Mouse (Mus musculus): ENCODE results near the gene Cnot10. TPM values are rescaled to one million over a fixed set of nuclear protein-coding genes. Genes with fewer than 3 reads are reported as not detected.
A peak's percentile ranks its signal among the peaks of the same experiment; 100 is the strongest.

Gene Cnot10
- polyA plus RNA-seq, 1 experiment from 2014 or later, result 54.0 TPM

DNA sequence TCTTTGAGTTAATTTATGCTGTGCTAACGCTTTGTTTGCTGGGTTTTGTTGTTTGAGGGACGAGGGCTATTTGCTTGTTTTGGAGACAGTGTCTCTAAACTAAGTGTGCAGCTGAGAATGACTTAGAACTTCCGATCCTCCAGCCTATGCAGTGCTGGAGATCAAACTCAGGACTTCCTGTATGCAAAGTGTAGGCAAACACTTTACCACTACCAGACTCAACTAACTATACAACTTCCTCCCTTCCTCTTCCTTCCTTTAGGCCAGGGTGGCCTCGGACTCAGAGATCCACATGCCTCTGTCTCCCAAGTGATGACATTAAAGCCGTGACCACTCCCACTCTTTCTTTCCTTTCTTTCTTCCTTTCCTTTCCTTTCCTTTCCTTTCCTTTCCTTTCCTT lies 66.5 kb downstream of the Cnot10 start:
- H3K4me3 ChIP-seq (ENCODE audit: low read depth, low read length), result no peak overlapping the region
- no peaks in the 10 kb centered on the region for H3K27me3 ChIP-seq (ENCODE audit: control insufficient read depth, insufficient read depth, low read depth, low read length)
- no peak overlapping the region for H3K27ac ChIP-seq (ENCODE audit: low read length)
- ATAC-seq, result no peak
- H3K9ac ChIP-seq (ENCODE audit: low read depth, low read length), result no peak overlapping the region
- H3K9me3 ChIP-seq (replicated peaks; ENCODE audit: control insufficient read depth, low read length, poor library complexity, severe bottlenecking), result no peaks in the 10 kb centered on the region
- 63% methylated on average over 5 of the region's 5 CpGs for WGBS
- H3K4me2 ChIP-seq (ENCODE audit: low read length), result no peak overlapping the region
- H3K36me3 ChIP-seq (ENCODE audit: control insufficient read depth, insufficient read depth, low read length), result no peaks in the 10 kb centered on the region
- no peaks in the 10 kb centered on the region for H3K4me1 ChIP-seq (ENCODE audit: control insufficient read depth, insufficient read depth, low read length)

DNA sequence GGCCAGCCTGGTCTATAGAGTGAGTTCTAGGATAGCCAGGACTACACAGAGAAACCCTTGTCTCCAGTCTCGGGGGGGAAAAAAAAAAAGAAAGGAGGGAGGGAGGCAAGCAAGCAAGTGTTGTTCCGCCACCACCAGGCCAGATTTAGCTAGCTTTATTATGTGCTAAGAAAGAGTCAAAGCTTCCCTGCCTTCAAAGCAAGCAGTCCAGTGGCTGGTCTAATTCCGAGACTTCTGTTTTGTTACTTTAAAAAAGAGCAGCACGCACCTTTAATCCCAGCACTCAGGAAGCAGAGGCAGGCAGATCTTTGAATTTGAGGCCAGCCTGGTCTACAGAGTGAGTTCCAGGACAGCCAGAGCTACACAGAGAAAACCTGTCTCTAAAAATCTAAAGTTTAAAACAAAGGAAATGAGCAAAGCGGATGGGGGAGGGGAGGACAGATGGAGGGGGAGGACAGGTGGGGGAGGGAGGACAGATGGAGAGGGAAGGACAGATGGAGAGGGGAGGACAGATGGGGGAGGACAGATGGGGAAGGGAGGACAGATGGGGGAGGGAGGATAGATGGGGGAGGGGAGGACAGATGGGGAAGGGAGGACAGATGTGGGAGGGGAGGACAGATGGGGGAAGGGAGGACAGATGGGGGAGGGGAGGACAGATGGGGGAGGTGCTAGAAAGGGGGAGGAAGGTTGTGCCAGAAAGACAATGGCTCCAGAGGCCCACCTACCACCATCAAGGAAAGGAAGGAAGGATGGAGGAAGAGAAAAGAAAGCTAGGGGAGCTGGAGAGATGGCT lies 71.1 kb downstream of the Cnot10 start:
- Histone ChIP-seq H3K27ac (ENCODE audit: low read length) (no peak overlapping the region), H3K36me3 (ENCODE audit: control insufficient read depth, insufficient read depth, low read length) (no peaks in the 10 kb centered on the region), H3K9me3 (replicated peaks; ENCODE audit: control insufficient read depth, low read length, poor library complexity, severe bottlenecking) (no peaks in the 10 kb centered on the region), H3K9ac (ENCODE audit: low read depth, low read length) (no peak overlapping the region), H3K27me3 (ENCODE audit: control insufficient read depth, insufficient read depth, low read depth, low read length) (peaks cover 4% of the 10 kb centered on the region), H3K4me3 (ENCODE audit: low read depth, low read length) (no peak overlapping the region), H3K4me1 (ENCODE audit: control insufficient read depth, insufficient read depth, low read length) (peaks cover 4% of the 10 kb centered on the region), H3K4me2 (ENCODE audit: low read length) (no peak overlapping the region)
- WGBS, result 93% methylated on average over 5 of the region's 5 CpGs
- no peak for ATAC-seq

GRCm38 (mm10) chr9:114564667-114565066 lies 75.3 kb downstream of the Cnot10 start:
- peaks cover 27% of the 10 kb centered on the region for H3K27me3 ChIP-seq (ENCODE audit: control insufficient read depth, insufficient read depth, low read depth, low read length)
- H3K4me1 ChIP-seq (ENCODE audit: control insufficient read depth, insufficient read depth, low read length), result peaks cover 22% of the 10 kb centered on the region
- H3K27ac ChIP-seq (ENCODE audit: low read length), result no peak overlapping the region
- no peak for ATAC-seq
- WGBS, result 2% methylated on average over 10 of the region's 10 CpGs
- H3K9me3 ChIP-seq (replicated peaks; ENCODE audit: control insufficient read depth, low read length, poor library complexity, severe bottlenecking), result no peaks in the 10 kb centered on the region
- H3K36me3 ChIP-seq (ENCODE audit: control insufficient read depth, insufficient read depth, low read length), result no peaks in the 10 kb centered on the region
- H3K4me2 ChIP-seq (ENCODE audit: low read length), result peak overlapping the region; percentile 91
- 0 out of 2 replicates have a peak overlapping the region, but pooled peaks have one; percentile 59 for H3K9ac ChIP-seq (ENCODE audit: low read depth, low read length)
- peak overlapping the region; percentile 60 for H3K4me3 ChIP-seq (ENCODE audit: low read depth, low read length)

DNA sequence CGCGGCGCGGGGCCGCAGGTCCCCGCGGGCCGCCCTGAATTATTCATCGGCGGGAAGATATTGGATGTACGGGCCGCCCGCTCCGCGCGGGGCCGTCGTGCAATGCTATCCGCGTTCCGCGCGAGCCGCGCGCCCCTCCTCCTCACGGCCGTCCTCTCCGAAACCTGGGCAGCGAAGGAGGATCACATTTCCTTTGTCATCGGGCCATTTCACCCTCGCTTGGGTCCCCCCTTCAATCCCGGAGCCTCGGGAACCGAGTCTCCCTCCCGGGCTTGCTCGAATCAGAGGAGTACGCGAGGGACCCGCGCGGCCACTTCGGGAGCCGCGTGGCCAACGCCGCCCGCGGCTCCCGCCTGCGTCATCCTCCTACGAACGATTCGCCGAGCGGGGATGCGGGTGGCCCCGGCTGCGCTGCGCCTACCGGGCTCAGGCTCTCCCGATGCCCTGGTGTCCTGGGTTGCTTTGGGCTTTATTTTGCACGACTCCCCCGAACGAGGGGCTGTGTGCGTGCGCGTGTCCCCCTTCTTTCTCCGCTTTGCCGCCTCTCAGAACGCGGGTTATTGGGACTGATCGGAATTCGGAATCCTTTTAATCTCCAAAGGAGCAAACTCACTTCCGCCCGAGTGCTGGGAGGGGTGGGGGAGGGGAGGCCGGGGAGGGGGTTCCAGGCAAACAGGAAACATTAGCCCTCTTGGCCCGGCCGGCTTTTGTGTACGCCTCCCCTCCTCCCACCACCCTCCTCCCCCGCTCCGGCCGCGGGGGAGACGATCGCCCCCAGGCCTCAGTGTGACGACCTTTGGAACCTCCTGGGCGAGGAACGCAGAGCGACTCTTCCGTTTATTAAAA lies 76.0 kb downstream of the Cnot10 start, which contains the start of gene Trim71:
Gene Trim71, minus strand, starts transcription at position 609 of the 846 bp plus-strand sequence.
- under 1% methylated on average over 79 of the region's 91 CpGs for WGBS
- Histone ChIP-seq H3K27me3 (ENCODE audit: control insufficient read depth, insufficient read depth, low read depth, low read length) (peaks cover 34% of the 10 kb centered on the region), H3K4me2 (ENCODE audit: low read length) (peak within 1 kb of the TSS; percentile 91), H3K9me3 (replicated peaks; ENCODE audit: control insufficient read depth, low read length, poor library complexity, severe bottlenecking) (no peaks in the 10 kb centered on the region), H3K27ac (ENCODE audit: low read length) (no peak within 1 kb of the TSS), H3K9ac (ENCODE audit: low read depth, low read length) (peak within 1 kb of the TSS; percentile 59), H3K4me3 (ENCODE audit: low read depth, low read length) (peak within 1 kb of the TSS; percentile 60), H3K36me3 (ENCODE audit: control insufficient read depth, insufficient read depth, low read length) (no peaks in the 10 kb centered on the region), H3K4me1 (ENCODE audit: control insufficient read depth, insufficient read depth, low read length) (peaks cover 22% of the 10 kb centered on the region)
- peak; percentile 68 for ATAC-seq

- Histone ChIP-seq H3K27me3 (ENCODE audit: control insufficient read depth, insufficient read depth, low read depth, low read length) (peaks cover 40% of the 10 kb centered on the region), H3K9me3 (replicated peaks; ENCODE audit: control insufficient read depth, low read length, poor library complexity, severe bottlenecking) (no peaks in the 10 kb centered on the region), H3K36me3 (ENCODE audit: control insufficient read depth, insufficient read depth, low read length) (no peaks in the 10 kb centered on the region), H3K27ac (ENCODE audit: low read length) (no peak overlapping the region), H3K4me3 (ENCODE audit: low read depth, low read length) (peak overlapping the region; percentile 60), H3K4me1 (ENCODE audit: control insufficient read depth, insufficient read depth, low read length) (peaks cover 22% of the 10 kb centered on the region), H3K9ac (ENCODE audit: low read depth, low read length) (peak overlapping the region; percentile 59), H3K4me2 (ENCODE audit: low read length) (peak overlapping the region; percentile 91)
- ATAC-seq, result peak; percentile 76
- under 1% methylated on average over 93 of the region's 122 CpGs for WGBS
Observed at GRCm38 (mm10) chr9:114562919-114563751, 76.8 kb downstream of the Cnot10 start.

DNA sequence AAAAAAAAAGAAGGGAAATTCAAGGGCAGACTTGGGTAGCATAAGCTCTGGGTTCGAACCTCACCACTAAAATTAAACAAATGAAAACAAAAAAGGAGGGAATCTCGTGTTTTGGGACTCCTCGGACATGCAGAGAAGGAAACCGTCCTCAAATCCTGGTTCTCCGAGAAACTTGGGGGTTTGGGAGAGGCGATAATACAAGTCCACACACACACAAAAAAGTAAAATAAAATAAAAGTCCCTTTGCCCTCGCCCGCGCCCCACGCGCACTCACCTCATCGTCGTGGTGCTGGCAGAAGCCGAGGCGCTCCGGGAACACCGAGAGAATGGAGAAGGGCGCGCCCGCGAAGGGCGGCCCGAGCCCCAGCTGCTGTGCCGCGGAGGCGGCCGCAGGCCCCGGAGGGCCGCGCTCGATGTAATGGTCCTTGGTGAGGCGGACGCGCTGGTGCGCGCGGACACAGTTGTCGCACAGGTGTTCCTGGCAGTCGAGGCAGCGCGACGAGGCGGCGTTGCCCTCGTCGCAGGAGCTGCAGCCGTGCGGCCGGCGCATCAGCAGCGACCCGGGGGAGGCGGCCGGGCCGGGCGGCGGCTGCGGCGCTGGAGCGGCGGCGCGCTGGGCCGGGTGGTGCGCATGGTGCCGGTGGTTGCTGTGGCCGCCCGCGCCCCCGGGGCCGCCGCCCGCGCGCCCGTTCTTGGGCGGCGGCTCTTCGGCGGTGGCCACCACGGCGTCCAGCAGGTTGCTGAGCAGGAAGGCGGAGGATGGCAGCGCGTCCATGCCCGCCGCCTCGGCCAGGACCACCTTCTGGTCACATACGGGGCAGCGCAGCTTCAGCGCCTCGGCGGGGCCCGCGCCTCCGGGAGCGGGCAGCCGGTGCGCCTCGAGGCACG lies 77.7 kb downstream of the Cnot10 start:
- peak overlapping the region; percentile 60 for H3K4me3 ChIP-seq (ENCODE audit: low read depth, low read length)
- WGBS, result under 1% methylated on average over 90 of the region's 101 CpGs
- H3K27ac ChIP-seq (ENCODE audit: low read length), result no peak overlapping the region
- H3K4me2 ChIP-seq (ENCODE audit: low read length), result peak overlapping the region; percentile 91
- H3K4me1 ChIP-seq (ENCODE audit: control insufficient read depth, insufficient read depth, low read length), result peaks cover 22% of the 10 kb centered on the region
- no peak for ATAC-seq
- peaks cover 40% of the 10 kb centered on the region for H3K27me3 ChIP-seq (ENCODE audit: control insufficient read depth, insufficient read depth, low read depth, low read length)
- no peaks in the 10 kb centered on the region for H3K9me3 ChIP-seq (replicated peaks; ENCODE audit: control insufficient read depth, low read length, poor library complexity, severe bottlenecking)
- no peaks in the 10 kb centered on the region for H3K36me3 ChIP-seq (ENCODE audit: control insufficient read depth, insufficient read depth, low read length)
- H3K9ac ChIP-seq (ENCODE audit: low read depth, low read length), result no peak overlapping the region

- Histone ChIP-seq H3K36me3 (ENCODE audit: control insufficient read depth, insufficient read depth, low read length) (no peaks in the 10 kb centered on the region), H3K9me3 (replicated peaks; ENCODE audit: control insufficient read depth, low read length, poor library complexity, severe bottlenecking) (no peaks in the 10 kb centered on the region), H3K27ac (ENCODE audit: low read length) (no peak overlapping the region), H3K4me3 (ENCODE audit: low read depth, low read length) (peak overlapping the region; percentile 13; the same call in 1 of the 2 replicates), H3K27me3 (ENCODE audit: control insufficient read depth, insufficient read depth, low read depth, low read length) (peaks cover 40% of the 10 kb centered on the region), H3K4me2 (ENCODE audit: low read length) (peak overlapping the region; percentile 26; the same call in 1 of the 2 replicates), H3K4me1 (ENCODE audit: control insufficient read depth, insufficient read depth, low read length) (peaks cover 22% of the 10 kb centered on the region), H3K9ac (ENCODE audit: low read depth, low read length) (no peak overlapping the region)
- ATAC-seq, result no peak
- WGBS, result 1% methylated on average over 12 of the region's 12 CpGs
Observed at GRCm38 (mm10) chr9:114561671-114561971, 78.4 kb downstream of the Cnot10 start.

Measured in midbrain, embryonic 16.5 days (tissue).